Mouse (Mus musculus): ENCODE measurements around the gene Tekt5.

DNA sequence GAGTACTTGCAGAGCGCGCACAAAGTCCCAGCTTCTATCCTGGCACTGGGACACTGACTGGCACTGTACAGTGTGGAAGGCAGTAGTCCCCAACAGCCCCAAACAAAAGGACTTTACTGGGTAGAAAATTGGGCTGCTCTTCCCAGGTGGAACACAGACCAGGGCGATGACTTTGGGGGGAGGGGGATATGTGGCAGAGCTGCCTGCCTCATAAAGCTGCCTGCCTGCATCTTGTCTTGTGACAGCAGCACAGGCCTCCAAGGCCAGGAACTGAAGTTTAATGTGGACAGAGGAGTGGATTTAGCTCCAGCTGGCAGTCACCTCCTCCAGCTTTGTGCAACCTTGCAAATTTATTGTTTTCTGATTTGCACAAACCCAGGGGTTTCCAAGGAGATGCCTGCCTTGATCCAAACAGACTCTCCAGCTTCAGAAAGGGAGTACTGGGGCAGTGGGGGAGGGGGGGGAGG lies 25.8 kb downstream of the Tekt5 start:
- no peak for TF ChIP-seq CTCF (IDR thresholded peaks at IDR 0.05)
- TF ChIP-seq EP300 (IDR thresholded peaks at IDR 0.05; ENCODE audit: insufficient read depth, low read depth, low read length): no peak

Measured in heart, adult 2 months (tissue).